ENCODE assay signal across 17 mouse cellular contexts in the genomic region with DNA sequence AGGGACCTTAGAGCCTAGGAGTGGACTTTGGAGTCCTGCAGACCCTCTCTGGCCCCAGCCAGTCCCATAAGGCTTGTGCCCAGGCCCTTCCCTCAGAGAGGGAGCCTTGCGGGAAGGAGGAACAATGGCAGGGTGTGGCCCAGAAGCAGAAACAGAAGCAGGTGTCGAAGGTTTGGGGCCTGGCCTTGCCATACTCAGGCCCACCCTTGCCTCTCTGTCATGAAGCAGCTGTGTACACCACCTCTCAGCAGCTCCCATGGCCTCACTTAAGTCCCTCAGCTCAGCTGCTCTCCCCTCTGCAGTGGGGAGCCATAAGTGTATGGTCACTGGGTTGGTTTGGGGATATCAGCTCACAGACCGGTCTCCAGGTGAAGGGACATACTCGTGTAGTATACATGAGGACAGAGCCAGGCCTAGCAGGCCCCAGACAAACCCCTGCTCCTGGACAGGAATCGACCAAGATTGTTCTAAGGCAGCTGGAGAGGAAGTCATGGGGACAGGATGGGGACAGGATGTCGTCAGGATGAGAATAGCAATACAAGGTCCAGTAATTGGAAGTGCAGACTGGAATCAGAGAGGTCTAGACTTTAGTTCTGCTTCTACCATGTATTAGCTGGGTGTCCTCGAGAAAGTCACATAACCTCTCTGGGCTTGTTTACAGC. TPM values are rescaled to one million over a fixed set of nuclear protein-coding genes. Genes with fewer than 3 reads are reported as not detected.
DNase-seq lines count a peak whose midpoint lies in the region; ATAC-seq and TF ChIP-seq lines count a peak whose summit lies in the region.
"Had no signal": no experiment of that assay in that cellular context is flagged by ENCODE, and none has a peak within 500 bp of the region (broad histone marks: within the 10 kb centered on the region; RNA-seq: fewer than 3 reads in every experiment).

No protein-coding gene starts in this region.

- peaks cover 7% of the 10 kb centered on the region; the same call in 1 of the 2 replicates for H3K36me3 ChIP-seq in heart, embryonic 16.5 days (ENCODE audit: control insufficient read depth, insufficient read depth)
- H3K36me3 ChIP-seq: liver, embryonic 15.5 days; stomach, embryonic 15.5 days had no signal

- peak; percentile 45; the same call in 1 of the 2 replicates for ATAC-seq in heart, embryonic 16.5 days (replicated peaks; ENCODE audit: extremely low read depth, insufficient read depth, low FRiP score)
- ATAC-seq: forebrain, embryonic 16.5 days; Patski had no signal

- no peak for TF ChIP-seq CTCF in layer of hippocampus, adult 2 months (conservative IDR thresholded peaks at IDR 0.05)

- H3K9ac ChIP-seq in heart, embryonic 16.5 days (ENCODE audit: low read length), result no peak overlapping the region; the same call in 1 of the 2 replicates
- H3K9ac ChIP-seq: hindbrain, embryonic 12.5 days; liver, embryonic 15.5 days; stomach, embryonic 15.5 days had no signal

- peak; percentile 98 for DNase-seq in heart, adult 11 months
- DNase-seq in heart, postnatal 4 days, result no peak
- DNase-seq in layer of hippocampus, adult 2 months (ENCODE audit: low spot score in 2 of 2), result no peak
- DNase-seq in layer of hippocampus, postnatal 25 days (ENCODE audit: extremely low spot score in 1 of 2, low spot score in 1 of 2), result no peak
- DNase-seq in ovary, postnatal 36 days (ENCODE audit: low spot score), result no peak
- DNase-seq in testis, postnatal 14 days (ENCODE audit: low spot score), result no peak
- DNase-seq: cerebellum, adult 18-20 months; gastrocnemius, postnatal 10 days; kidney, adult 18-20 months; thymus, postnatal 36 days had no signal

- H3K9me3 ChIP-seq in heart, embryonic 16.5 days (replicated peaks; ENCODE audit: control insufficient read depth, low read length), result no peaks in the 10 kb centered on the region
- H3K9me3 ChIP-seq: hindbrain, embryonic 12.5 days; liver, embryonic 15.5 days; stomach, embryonic 15.5 days had no signal

- H3K4me2 ChIP-seq in heart, embryonic 16.5 days (ENCODE audit: low read depth, low read length), result no peak overlapping the region
- H3K4me2 ChIP-seq: hindbrain, embryonic 12.5 days; liver, embryonic 15.5 days; stomach, embryonic 15.5 days had no signal

- peak overlapping the region; percentile 18; the same call in 1 of the 2 replicates for H3K27ac ChIP-seq in layer of hippocampus, adult 2 months
- H3K27ac ChIP-seq in brown adipose tissue, adult 24 weeks (replicated peaks; ENCODE audit: low read depth, low read length), result peak overlapping the region; percentile 99
- H3K27ac ChIP-seq in heart, embryonic 16.5 days (ENCODE audit: low read length), result peak overlapping the region; percentile 56
- H3K27ac ChIP-seq: hindbrain, embryonic 12.5 days; liver, embryonic 15.5 days; stomach, embryonic 15.5 days had no signal

- H3K4me3 ChIP-seq in layer of hippocampus, adult 2 months, result no peak overlapping the region
- no peak overlapping the region for H3K4me3 ChIP-seq in brown adipose tissue, adult 24 weeks (ENCODE audit: insufficient read depth, low read depth, low read length)
- no peak overlapping the region for H3K4me3 ChIP-seq in heart, embryonic 16.5 days (ENCODE audit: low read length)
- H3K4me3 ChIP-seq: hindbrain, embryonic 12.5 days; liver, embryonic 15.5 days; stomach, embryonic 15.5 days had no signal

- no peaks in the 10 kb centered on the region for H3K27me3 ChIP-seq in heart, embryonic 16.5 days (ENCODE audit: control insufficient read depth, insufficient read depth, low read length)
- H3K27me3 ChIP-seq: liver, embryonic 15.5 days; Patski; stomach, embryonic 15.5 days had no signal

- H3K4me1 ChIP-seq in brown adipose tissue, adult 24 weeks (ENCODE audit: control insufficient read depth, insufficient read depth, insufficient read length, low read length), result peaks cover 25% of the 10 kb centered on the region
- no peaks in the 10 kb centered on the region for H3K4me1 ChIP-seq in heart, embryonic 16.5 days (ENCODE audit: control insufficient read depth, insufficient read depth, low read length)
- H3K4me1 ChIP-seq: hindbrain, embryonic 12.5 days; liver, embryonic 15.5 days; stomach, embryonic 15.5 days had no signal

- WGBS in heart, embryonic 16.5 days, result 71% methylated on average over 7 of the region's 7 CpGs

RNA-seq across cellular contexts. Expression of a gene that starts 28.4 kb away (rescaled TPM):
- 10 to 100 TPM; 54.7 to 60.1 TPM for total RNA-seq in heart, postnatal 4 days (2021)
- total RNA-seq in layer of hippocampus, adult 2 months (2021), result 100 to 1,000 TPM; 130 to 140 TPM
- 100 to 1,000 TPM; 146 to 151 TPM for total RNA-seq in layer of hippocampus, postnatal 25 days (2021)
- 7.9 and 12.0 TPM in 2 replicates for polyA plus RNA-seq in brown adipose tissue, adult 24 weeks (2012; ENCODE audit: insufficient read depth, insufficient read length, missing spikeins)
- 19.9 and 21.3 TPM in 2 replicates for polyA plus RNA-seq in heart, embryonic 16.5 days (2015; fragmentation: Nextera tagmentation; extraction: Ambion mirVana)

Comparison
In these comparisons a context has a peak if more than half of its experiments do, and no peak if none do; other contexts are left out.
1. H3K27ac ChIP-seq: peak in every context shown above with its lines; median percentile 99 in brown adipose tissue, adult 24 weeks; 56 in heart, embryonic 16.5 days; 18 in layer of hippocampus, adult 2 months.